Mouse (Mus musculus): ENCODE measurements around the gene Luc7l3.
A peak's percentile ranks its signal among the peaks of the same experiment; 100 is the strongest.

Luc7l3 gene

DNA sequence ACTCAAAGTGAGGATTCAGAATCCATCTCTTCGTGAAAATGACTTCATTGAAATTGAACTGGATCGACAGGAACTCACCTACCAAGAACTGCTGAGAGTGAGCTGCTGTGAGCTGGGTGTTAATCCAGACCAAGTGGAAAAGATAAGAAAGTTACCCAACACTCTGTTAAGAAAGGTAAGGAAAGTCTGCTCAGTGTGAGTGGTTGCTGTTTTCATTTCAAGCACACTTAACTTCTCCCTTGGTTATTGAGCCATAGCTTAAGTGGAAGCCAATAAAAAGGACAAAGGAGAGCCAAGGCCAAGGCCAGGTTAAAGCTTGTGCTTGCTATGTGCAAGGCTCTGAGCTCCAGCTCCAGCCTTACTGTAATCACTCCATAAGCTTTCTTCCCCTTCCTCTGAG is 16.6 kb upstream of the Luc7l3 start:
- DNase-seq (ENCODE audit: low spot score in 2 of 2): no peak

DNA sequence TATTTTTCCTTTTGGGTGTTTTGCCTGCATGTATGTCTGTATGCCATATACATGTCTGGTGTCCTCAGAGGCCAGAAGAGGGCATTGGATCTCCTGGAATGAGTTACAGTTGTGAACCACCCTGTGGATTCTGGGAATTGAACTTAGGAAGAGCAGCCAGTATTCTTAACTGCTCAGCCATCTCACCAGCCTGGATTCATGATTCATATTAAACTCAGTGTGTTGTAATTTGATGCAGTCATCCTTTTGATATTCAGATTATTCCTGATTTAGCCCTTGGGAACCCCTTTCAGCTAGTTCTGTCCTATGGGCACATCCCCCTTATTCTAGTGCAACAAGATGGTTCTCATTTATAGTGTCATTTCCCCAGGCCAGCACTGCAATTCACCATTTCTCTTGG is 14.8 kb upstream of the Luc7l3 start:
- no peak for DNase-seq (ENCODE audit: low spot score in 2 of 2)

DNA sequence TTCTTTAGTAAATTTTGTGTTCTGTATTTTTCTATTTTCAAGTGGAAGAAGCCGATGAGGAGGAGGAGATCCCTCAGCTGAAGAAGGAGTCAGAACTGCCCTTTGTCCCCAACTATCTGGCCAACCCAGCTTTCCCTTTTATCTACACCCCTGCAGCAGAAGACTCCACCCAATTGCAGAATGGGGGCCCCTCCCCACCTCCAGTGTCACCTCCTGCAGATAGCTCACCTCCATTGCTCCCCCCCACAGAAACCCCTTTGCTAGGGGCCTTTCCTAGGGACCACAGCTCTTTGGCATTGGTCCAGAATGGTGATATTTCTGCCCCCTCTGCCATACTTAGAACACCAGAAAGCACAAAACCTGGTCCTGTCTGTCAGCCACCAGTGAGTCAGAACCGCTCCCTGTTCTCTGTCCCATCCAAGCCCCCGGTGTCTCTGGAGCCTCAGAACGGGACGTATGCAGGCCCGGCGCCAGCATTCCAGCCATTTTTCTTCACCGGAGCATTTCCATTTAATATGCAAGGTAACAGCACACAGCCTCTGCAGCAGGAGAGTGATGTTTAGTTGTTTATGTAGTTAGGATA is 12.7 kb upstream of the Luc7l3 start:
- no peak for DNase-seq (ENCODE audit: low spot score in 2 of 2)

DNA sequence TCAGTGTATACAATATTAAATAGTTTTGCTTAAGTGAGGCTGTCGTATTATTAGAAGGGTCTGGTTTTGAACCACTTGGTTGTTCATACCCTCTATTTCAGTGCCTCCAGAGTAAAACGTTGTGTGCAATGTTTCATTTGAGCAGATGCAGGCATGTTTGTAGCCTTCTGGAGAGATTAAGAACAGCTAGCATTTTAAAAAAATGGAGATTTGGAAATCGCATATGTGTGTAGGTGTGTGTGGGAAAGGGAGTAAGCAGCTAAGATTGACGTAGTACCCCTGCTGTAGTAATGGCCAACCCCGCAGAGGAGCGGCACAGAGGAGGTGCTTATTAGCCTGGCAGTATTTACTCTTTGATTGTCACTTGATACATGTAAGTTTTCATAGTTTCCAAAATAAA is 10.9 kb upstream of the Luc7l3 start:
- DNase-seq (ENCODE audit: low spot score in 2 of 2): peak in 1 of 2 experiments; percentile 23

DNA sequence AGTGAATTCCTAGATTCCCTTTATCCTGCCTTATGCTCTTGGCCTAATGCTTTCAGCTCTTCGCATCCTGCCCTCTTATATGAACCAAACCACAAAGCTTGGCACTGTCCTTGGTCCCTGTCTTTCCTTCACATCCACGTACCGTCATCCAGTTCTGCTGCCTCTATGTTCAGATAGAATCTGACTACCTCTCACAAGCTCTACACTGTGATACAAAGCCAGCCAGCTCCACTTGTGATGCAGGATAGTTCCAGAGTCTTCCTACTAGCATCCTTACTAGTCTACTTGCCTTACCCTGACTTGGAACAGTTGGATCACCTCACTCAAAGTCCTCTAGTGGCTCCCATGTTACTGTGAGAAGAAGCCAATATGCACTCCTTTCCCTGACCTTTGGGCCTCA is 8.4 kb upstream of the Luc7l3 start:
- no peak for DNase-seq (ENCODE audit: low spot score in 2 of 2)

DNA sequence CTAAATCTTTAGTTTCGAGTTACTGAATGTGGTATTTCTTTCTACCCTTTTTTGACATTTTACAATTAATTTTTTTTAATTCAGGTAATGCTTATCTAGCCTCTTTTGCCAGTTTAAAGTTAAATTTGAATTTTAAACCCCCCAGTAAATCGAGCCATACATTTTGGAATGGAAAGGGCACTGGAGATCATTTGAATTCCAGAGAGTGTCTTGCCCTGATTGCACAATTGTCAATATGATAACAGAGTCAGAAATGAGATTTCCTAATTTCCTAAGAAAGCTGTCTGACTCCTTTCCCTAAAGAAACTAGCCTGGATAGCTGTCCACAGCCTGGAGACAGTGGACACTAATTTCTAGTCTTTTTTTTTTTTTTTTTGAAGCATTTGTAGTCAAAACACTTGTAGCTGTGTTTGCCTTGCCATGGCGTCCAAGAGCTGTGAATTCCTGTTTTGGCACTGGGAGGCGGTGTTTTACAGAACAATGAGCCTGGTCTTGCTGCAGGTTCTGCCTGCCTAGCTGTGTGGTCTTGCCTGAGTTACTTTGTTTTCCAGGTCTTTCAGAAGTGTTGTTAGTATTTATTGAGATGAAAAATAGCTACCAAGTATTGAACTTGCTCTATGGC is 7.6 kb upstream of the Luc7l3 start:
- peak; percentile 67 to 69 for DNase-seq (ENCODE audit: low spot score in 2 of 2)

DNA sequence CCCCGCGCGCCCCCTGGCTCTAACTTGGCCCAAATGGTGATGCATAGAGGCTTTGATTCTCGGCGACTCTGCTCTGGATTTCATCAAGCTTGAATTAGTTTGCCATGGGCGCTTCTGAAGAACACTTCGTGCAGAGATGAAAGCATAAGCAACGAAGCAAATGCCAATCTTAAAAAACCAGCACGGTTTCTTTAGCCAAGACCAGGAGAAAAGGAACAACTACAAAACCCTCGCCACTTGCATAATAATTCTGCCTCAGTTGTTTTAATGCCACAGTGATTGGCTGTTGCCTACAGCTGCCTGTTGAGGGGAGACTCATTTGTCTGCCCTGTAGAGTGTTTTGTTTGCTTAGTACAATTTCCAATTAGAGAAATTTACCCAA is 6.8 kb upstream of the Luc7l3 start:
- DNase-seq (ENCODE audit: low spot score in 2 of 2): no peak

DNA sequence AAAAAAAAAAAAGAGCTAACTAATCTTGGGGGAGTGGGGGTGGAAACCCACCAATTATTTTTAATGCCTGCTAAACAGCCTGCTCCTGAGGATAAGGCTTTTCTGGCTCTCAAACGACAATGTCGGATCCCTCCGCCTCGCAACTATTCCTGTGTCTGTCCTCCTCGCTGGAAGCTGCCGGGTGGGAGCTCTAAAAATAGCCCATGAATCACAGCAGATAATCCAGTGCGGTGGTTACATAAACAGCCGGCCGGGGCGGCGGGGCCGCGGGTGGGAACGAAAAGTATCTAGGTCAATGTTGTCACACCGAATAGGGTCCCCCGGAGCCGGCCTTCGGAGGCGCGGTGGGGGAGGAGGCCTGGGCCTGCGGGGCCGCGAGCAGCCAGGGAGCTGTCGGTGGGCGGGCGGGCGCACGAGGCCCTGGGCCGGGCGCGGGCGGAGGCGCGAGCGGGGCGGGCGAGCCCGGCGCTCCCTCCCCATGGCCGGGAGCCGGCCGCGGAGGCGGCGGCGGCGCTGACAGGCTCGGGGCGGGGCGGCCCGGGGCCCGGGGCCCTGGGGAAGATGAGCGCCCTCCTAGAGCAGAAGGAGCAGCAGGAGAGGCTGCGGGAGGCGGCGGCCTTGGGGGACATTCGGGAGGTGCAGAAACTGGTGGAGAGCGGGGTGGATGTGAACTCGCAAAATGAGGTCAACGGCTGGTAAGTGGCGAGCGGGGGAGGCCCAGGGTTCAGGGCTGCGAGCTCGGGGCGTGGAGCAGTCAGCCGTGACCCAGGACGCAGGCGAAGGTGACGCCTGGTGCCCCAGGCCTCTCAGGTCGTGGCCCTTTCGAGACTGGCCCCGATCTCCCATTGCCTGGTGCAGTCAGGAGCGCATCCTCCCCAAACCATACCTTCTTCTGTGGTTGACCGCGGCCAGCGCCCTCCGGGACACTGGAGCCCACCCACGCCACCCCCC is 6.2 kb upstream of the Luc7l3 start, which contains the start of gene Ankrd40:
TSS of gene Ankrd40 (plus strand) at position 309 of the 951 bp plus-strand sequence.
- peak; percentile 96 to 97 for DNase-seq (ENCODE audit: low spot score in 2 of 2)

DNA sequence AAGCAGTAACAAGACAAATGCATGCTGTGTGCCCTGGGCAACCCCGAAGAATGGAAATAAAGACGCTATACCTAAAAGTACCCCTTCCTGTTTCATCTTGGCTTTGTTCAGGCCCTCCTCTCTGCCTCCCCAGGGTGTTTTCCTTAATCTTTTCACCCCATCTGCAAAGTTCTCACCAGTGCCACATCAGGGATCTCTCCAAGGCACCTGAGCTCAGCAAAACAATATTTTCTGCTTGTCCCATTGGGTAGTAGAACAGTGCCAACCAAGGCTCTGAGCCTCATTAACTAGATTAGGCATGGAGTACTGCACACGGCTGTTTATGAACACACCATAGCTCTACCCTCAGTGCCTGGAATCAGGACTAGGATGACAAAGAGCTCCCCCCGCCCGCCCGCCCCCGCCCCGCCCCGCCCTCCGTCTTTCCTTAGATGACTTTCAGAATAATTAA is 5.2 kb upstream of the Luc7l3 start:
- no peak for DNase-seq (ENCODE audit: low spot score in 2 of 2)

DNA sequence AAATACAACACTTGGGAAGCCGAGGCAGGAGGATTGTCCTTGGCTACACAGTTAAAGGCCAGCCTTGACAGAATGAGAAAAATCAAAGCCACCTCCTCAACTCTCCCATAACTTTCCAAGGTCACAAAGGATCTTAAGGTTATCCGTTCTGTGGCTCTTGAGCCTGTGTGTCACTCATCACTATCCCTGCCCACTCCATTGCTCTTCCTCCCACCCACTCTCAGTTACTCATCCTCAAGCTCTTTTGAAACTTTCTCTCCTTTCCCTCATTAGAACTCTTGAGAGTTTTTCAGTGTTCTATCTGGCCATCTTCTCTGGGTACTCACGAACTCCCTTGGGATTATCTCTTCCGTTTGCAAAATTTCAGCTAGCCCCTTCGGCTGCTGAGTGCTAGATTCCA is 2.8 kb upstream of the Luc7l3 start:
- no peak for DNase-seq (ENCODE audit: low spot score in 2 of 2)

DNA sequence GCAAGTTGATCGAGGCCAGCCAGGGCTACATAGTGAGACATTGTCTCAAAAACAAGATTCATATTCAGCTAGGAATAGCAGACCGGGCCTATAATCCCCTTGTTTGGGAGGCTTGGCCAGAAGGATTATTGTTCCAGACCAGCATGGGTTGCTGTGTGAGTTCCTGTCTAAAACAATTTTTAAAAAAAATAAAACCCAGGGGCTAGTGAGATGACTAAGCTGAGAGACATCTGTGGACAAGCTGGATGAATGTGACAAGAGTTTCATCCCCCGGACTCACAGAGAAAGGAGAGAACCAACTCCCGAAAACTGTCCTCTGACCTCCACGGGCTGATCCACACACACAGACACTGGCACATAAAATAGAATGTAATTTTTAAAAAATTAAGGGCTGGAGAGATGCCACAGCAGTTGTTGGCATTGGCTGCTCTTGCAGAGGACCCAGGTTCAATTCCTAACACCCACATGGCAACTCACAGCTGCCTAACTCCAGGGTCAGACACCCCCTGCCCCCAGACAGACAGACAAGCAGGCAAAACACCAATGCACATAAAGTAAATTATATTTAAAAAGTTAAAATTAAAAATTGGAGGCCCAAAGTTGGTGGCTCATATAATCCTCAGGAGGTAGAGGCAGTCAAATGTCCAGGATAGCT is 1.6 kb upstream of the Luc7l3 start:
- no peak for DNase-seq (ENCODE audit: low spot score in 2 of 2)

DNA sequence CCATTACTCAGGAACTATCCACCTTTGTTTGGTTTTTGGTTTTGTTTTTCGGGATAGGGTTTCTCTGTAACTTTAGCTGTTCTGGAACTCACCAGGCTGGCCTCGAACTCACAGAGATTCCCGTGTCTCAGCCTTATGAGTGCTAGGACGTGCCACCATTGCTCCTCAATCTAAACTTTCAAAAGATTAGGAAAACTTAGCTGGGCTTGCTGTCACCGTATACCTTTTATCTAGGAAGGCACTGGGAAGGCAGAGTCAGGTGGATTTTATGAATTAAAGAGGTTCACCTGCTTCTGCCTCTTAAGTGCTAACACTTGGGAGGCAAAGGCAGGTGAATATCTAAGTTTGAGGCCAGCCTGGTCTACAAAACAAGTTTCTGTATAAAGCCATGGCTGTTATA is 848 bp upstream of the Luc7l3 start:
- DNase-seq (ENCODE audit: low spot score in 2 of 2): no peak

DNA sequence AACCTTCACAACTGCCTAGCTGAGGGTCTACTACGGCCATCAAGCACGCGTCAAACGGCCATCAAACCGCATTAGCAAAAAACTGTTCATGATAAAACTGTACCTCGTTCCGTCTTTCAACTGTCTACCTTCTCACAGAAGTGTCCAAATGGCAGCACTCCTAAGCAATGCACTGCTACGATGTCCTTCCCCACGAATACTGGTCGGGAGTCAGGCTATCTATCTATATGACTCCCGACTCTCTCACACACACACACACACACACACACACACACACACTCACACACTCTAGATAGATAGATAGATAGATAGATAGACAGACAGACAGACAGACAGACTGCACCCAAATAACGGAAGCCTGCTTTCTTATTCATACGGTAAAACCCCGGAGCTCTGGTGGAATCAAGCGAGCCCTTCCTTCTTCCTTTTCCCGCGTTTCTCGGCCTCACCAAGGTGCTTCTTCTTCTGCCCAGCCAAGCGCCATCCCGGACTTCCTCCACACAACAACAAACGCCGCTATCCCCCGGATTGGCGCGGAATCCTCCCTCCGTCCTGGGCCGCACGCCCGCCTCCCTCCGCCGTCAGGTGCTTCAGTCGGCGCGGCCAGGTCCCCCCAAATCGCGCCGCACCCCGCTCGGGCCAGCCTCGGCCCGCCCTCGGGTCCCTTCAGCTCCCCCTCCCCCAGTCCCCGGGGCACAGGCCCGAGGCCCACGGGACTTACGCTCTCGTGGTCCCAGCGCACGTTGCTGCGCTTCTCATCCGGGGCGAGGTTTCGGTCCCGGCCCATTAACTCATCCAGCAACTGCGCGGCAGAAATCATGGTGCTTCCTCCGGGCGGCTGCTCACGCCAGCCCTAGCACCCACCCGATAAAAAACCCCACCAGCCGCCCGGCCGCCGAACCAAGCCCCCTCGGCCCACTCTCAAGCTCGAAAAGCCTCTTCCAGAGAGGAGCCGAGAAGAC is 538 bp downstream of the Luc7l3 start:
- no peak for DNase-seq (ENCODE audit: low spot score in 2 of 2)

DNA sequence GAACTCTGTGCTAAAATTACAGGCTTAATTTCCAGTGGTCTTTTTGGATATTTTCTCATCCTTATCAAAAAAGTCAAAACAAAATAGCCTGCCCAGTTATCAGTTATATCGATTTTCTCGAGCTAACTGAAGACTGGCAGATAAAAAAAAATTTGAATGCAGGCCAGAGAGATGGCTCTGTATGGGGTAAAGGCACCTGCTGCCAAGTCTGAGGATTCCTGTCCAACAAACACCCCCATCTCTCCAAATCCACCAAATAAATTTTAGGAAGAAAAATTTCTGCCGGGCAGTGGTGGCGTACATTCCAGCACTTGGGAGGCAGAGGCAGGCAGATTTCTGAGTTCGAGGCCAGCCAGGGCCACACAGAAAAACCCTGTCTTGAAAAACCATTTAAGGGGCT is 3.7 kb downstream of the Luc7l3 start:
- no peak for DNase-seq (ENCODE audit: low spot score in 2 of 2)

DNA sequence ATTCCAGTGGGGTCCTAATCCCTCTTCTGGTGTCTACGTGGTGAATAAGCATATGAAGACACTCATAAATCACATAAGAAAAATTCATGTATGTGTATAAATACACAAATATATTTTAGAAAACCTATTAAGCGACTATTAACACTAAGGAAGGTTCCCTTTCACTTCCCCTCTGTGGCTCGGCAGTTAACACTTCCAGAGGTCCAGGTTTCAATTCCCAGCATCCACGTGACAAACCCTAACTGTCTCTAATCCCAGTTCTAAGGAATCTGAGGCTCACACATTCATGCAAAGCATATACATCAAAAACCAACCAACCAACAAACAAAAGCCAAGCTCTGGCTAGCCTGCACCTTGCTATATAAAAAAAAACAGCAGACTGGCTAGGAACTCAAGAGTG is 4.3 kb downstream of the Luc7l3 start:
- no peak for DNase-seq (ENCODE audit: low spot score in 2 of 2)

DNA sequence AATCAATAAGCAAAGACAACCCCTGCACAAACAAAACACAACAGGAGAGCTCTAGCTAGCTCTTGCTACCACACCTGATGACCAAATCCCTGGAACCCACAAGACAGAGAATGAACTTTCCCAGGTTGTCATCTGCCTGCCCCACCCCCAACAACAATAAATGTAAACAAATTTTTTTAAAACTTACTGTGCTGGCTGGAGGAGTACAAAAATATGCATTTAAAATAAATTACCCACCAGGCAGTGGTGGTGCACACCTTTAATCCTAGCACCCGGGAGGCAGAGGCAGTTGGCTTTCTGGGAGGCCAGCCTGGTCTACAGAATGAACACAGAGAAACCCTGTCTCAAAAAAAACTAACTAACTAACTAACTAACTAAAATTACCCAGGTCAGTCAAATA is 4.8 kb downstream of the Luc7l3 start:
- DNase-seq (ENCODE audit: low spot score in 2 of 2): no peak

DNA sequence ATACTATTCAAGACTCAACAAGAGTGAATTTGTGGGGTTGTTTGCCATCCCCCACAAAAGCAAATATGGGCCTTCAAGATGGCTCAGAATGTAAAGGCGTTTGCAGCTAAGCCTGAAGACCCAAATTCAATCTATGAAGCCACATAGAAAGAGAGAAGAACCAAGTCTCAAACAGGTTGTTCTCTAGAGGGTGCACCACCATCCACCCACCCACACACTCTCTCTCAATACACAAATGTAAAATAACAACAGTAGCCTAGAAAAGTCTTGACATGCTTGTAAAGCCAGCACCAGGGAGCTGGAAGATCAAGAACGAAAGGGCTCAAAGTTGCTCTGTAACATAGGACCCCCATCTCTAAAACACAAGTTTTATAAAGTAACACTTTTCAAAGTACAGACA is 5.3 kb downstream of the Luc7l3 start:
- no peak for DNase-seq (ENCODE audit: low spot score in 2 of 2)

DNA sequence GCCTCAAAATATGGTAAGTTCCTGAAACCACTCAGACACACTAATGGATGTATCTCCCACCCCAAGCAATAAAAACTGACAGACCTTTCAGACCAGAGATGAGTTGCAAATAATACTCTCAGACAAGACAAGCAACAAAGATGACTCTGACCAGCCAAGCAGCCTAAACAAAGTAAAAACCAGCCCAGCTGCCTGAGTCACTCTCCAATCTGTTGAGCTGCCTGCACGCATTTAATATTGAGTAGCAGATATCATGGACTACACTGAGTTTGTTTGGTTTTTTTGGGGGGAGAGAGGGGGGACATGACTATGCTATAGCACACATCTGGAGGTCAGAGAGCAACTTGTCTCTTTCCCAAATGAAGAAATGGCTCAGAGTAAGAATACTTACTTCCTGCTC is 6.5 kb downstream of the Luc7l3 start:
- no peak for DNase-seq (ENCODE audit: low spot score in 2 of 2)

DNA sequence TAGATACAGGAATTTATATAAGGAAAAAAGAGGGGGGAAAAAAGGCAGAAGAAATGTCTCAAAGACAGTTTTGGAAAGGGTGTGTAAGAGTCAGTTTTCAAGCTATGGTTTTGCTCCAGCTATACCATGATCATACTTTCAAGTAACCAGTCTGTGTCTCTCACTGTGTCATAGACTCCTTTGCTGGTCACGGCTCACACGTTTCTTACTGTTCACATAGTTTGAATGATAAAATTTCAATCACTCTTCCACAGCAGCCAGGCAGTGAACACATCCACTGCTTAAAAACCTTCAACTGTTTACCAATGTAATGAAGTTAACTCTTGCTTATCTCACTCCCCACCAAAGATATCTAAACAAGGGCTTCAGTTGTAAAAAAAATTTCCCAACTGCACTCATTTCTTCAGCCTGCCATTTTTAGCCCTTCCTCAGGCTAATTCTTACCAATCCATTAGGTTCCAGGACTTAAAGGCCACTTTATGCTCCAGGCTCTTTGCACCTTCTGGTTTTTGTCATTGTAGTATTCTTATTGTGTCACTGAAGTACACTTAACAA is 7.6 kb downstream of the Luc7l3 start:
- no peak for DNase-seq (ENCODE audit: low spot score in 2 of 2)

DNA sequence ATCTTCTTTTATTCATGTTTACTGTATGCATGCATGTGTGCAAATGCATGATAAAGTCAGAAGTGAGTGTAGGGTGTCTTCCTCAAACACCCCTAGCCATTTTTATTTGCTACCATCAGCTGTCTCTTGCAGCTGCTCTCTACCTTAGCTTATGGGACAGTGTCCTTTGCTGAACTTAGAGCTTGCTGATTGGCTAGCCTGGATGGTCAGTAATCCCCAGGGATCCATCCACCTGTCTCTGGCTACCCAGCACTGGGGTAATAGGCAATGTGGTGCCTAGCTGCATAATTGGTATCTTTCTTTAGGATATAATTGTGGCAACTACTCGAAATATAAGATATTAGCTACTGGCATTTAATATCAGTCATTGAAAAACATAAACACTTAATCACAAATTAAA is 9.1 kb downstream of the Luc7l3 start:
- no peak for DNase-seq (ENCODE audit: low spot score in 2 of 2)
